Mouse (Mus musculus): ENCODE results near the gene Mrpl42. TPM values are rescaled to one million over a fixed set of nuclear protein-coding genes. Genes with fewer than 3 reads are reported as not detected.

The Mrpl42 gene
- polyA plus RNA-seq, 1 experiment from 2014 or later: 311 TPM

DNA sequence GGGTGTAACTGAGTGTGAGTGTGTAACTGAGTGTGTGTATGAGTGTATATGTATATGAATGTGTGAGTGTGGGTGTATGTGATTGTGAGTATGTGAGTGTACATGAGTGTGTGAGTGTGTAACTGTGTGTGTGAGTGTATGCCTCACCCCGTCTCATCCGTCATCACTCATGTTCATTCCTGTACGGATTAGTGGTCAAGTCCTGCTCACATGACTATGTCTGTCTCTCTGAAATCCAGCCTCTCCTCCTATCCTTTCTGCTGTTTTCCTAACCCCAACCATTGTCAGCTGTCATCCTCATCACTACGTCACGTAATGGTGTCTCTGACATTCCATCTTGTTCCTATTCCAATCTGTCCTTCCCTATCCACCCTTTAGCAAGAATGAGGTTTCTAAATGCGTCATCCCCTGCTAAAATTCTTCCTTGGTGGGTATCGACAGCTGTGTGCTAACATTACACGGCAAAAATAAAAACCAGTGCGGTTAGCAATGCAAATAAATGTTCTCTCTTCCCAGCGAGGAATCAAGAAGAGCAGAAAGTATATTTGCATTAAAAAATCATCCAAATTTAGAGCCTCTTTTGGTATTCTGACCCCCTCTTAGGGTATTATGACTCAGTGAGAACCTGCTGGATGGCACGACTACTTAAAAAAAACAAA is 29.7 kb downstream of the Mrpl42 start:
- WGBS: 90% methylated on average over 11 of the region's 11 CpGs
- H3K9me3 ChIP-seq: no peaks in the 10 kb centered on the region
- no peak overlapping the region for H3K9ac ChIP-seq
- H3K27me3 ChIP-seq: no peaks in the 10 kb centered on the region
- no peak overlapping the region for H3K4me2 ChIP-seq (replicated peaks)
- H3K36me3 ChIP-seq: no peaks in the 10 kb centered on the region
- H3K4me3 ChIP-seq: no peak overlapping the region
- H3K4me1 ChIP-seq: no peaks in the 10 kb centered on the region
- no peak for ATAC-seq (ENCODE audit: low FRiP score, low read depth)
- no peak overlapping the region for H3K27ac ChIP-seq

DNA sequence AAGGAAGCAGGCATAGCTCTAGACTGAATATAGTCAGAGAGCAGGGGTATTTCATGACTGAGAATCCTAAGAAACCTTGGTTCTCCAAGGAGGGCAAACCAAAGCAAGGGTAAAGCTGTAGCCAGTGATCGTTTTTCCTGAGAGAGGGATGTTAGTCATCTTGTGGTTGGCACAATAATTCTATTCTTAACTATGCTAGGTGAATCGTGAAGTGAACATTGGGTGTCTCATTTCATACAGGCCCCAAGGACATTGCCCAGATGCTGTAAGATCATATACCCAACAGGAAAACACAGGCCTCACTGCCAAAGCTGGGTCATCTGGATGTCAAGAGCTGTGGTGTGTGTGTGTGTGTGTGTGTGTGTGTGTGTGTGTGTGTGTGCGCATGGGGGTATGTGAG is 30.6 kb downstream of the Mrpl42 start:
- H3K9me3 ChIP-seq: no peaks in the 10 kb centered on the region
- H3K4me2 ChIP-seq (replicated peaks): no peak overlapping the region
- H3K27me3 ChIP-seq: no peaks in the 10 kb centered on the region
- no peak for ATAC-seq (ENCODE audit: low FRiP score, low read depth)
- no peaks in the 10 kb centered on the region for H3K4me1 ChIP-seq
- H3K36me3 ChIP-seq: no peaks in the 10 kb centered on the region
- H3K4me3 ChIP-seq: no peak overlapping the region
- 68% methylated on average over 3 of the region's 3 CpGs for WGBS
- H3K27ac ChIP-seq: no peak overlapping the region
- H3K9ac ChIP-seq: no peak overlapping the region

DNA sequence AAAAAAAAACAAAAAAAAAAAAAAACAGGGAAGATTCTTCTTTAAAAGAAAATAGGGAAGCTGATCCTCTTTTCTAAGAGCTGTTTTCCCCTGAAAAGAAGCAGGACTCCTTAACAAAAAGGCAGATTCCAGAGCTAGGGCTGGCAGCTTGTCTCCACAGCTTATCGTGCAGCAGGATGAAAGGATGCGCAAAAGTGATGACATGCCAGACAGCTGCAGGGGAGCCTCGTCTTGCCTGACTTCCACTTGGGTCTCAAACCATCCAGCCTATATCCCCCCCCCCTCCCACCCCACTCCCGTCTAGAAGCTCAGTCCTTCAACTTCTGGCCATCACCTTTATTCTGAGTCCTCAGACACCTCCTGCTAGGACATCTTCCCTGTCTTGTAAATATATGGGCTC is 32.8 kb downstream of the Mrpl42 start:
- H3K9me3 ChIP-seq: no peaks in the 10 kb centered on the region
- H3K4me3 ChIP-seq: no peak overlapping the region
- WGBS: 53% methylated on average over 4 of the region's 4 CpGs
- no peaks in the 10 kb centered on the region for H3K36me3 ChIP-seq
- H3K4me1 ChIP-seq: no peaks in the 10 kb centered on the region
- no peak overlapping the region for H3K9ac ChIP-seq
- H3K4me2 ChIP-seq (replicated peaks): no peak overlapping the region
- H3K27ac ChIP-seq: no peak overlapping the region
- no peaks in the 10 kb centered on the region for H3K27me3 ChIP-seq
- no peak for ATAC-seq (ENCODE audit: low FRiP score, low read depth)

- Histone ChIP-seq H3K9me3 (no peaks in the 10 kb centered on the region), H3K4me3 (no peak overlapping the region), H3K9ac (no peak overlapping the region), H3K27ac (no peak overlapping the region), H3K4me1 (no peaks in the 10 kb centered on the region), H3K27me3 (no peaks in the 10 kb centered on the region), H3K36me3 (no peaks in the 10 kb centered on the region), H3K4me2 (replicated peaks) (no peak overlapping the region)
- WGBS: 43% methylated on average over 4 of the region's 4 CpGs
- ATAC-seq (ENCODE audit: low FRiP score, low read depth): no peak
Observed at GRCm38 (mm10) chr10:95465485-95465896, 36.2 kb downstream of the Mrpl42 start.

GRCm38 (mm10) chr10:95464527-95464926 is 37.2 kb downstream of the Mrpl42 start:
- Histone ChIP-seq H3K4me2 (replicated peaks) (no peak overlapping the region), H3K4me1 (no peaks in the 10 kb centered on the region), H3K27me3 (no peaks in the 10 kb centered on the region), H3K27ac (no peak overlapping the region), H3K9me3 (no peaks in the 10 kb centered on the region), H3K36me3 (no peaks in the 10 kb centered on the region), H3K9ac (no peak overlapping the region), H3K4me3 (no peak overlapping the region)
- no peak for ATAC-seq (ENCODE audit: low FRiP score, low read depth)
- 44% methylated on average over 6 of the region's 6 CpGs for WGBS

DNA sequence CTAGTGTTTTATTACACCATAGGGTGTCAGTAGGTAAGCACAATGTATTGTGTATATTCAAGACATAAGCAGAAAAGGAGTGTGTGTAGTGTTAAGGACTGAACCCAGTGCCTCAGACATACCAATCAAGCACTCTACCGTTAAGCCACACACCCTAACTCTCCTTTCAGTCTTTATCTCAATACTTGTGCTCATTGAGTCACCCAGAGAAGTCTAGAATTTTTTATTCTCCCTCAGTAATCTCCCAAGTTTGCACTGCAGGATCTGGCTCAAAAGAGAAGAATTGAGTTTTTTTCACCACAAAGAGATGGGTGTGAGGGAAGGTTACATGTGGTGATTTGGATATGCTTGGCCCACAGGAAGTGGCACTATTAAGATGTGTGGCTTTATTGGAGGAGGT is 39.5 kb downstream of the Mrpl42 start:
- Histone ChIP-seq H3K4me1 (no peaks in the 10 kb centered on the region), H3K27me3 (no peaks in the 10 kb centered on the region), H3K9ac (no peak overlapping the region), H3K27ac (no peak overlapping the region), H3K4me3 (no peak overlapping the region), H3K9me3 (no peaks in the 10 kb centered on the region), H3K4me2 (replicated peaks) (no peak overlapping the region), H3K36me3 (no peaks in the 10 kb centered on the region)
- no peak for ATAC-seq (ENCODE audit: low FRiP score, low read depth)
- 67% methylated on average over 1 of the region's 1 CpGs for WGBS

- Histone ChIP-seq H3K27ac (no peak overlapping the region), H3K9ac (no peak overlapping the region), H3K9me3 (no peaks in the 10 kb centered on the region), H3K36me3 (no peaks in the 10 kb centered on the region), H3K4me1 (no peaks in the 10 kb centered on the region), H3K27me3 (no peaks in the 10 kb centered on the region), H3K4me2 (replicated peaks) (no peak overlapping the region), H3K4me3 (no peak overlapping the region)
- 71% methylated on average over 4 of the region's 4 CpGs for WGBS
- ATAC-seq (ENCODE audit: low FRiP score, low read depth): no peak
Observed at GRCm38 (mm10) chr10:95461053-95461553, 40.6 kb downstream of the Mrpl42 start.

DNA sequence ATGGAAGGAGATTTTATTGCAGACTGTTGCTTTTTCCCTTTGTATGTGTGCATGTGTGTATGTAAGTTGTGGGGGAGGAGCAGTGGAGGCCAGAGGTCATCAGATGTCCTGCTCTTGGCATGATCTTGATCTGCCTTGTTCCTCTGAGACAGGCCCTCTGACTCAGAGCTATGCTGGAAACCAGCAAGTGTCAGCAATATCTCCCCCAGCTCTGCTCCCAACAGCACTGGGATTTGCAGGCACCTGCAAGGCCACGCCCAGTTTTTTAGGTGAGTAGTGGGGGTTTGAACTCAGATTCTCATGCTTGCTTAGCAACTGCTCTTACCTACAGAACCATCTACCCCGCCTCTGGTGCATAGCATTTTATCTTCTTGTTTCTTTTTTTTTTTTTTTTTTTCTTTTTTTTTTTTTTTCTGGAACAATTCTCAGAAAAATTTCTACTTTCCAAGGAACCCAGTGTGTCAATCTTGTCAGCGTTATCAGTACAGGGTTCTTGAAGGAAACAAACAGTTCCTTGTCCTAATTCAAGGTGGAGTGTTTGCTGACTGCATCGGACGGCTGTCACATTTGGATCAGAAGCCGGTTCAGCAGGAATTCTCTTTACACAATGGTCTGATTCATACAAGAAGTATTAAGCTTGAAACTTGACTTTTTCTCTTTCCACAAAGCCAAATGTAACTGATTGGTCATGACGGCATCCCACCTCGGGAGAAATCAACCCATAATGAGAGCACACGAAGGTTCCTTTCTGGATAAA is 43.5 kb downstream of the Mrpl42 start:
- Histone ChIP-seq H3K27ac (no peak overlapping the region), H3K4me1 (no peaks in the 10 kb centered on the region), H3K36me3 (no peaks in the 10 kb centered on the region), H3K27me3 (no peaks in the 10 kb centered on the region), H3K4me2 (replicated peaks) (no peak overlapping the region), H3K9ac (no peak overlapping the region), H3K4me3 (no peak overlapping the region), H3K9me3 (no peaks in the 10 kb centered on the region)
- 82% methylated on average over 9 of the region's 9 CpGs for WGBS
- ATAC-seq (ENCODE audit: low FRiP score, low read depth): no peak

DNA sequence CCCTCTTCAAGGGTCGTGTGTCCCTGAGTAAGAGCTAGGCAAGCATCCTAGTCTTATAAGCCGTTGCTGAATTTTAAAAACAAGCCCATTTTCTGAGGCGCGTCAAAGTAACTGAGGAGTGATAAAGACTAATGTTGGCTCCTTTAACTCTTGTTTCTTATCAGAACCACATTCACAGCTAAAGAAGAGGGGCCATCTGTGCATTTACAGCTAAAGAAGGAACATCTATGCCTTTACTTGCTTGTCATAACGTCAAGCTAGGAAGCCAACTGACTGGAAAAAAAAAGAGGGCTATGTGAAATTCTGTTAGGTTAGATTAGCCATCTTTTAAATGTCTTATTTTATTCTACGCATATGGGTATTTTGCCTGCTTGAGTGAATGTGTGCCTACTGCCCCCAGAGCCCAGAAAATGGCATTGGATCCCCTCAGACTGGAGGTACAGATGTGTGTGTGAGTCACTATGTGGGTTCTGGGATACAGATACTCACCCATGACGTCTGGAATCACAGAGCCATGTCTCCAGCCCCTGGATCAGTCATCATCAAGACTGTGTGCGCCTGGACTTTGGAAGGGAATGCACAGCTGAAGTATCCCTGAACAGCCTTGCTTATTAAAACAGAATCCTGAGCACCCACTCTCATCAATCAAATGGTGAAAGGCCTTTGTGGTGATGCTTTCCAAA is 44.2 kb downstream of the Mrpl42 start:
- no peaks in the 10 kb centered on the region for H3K27me3 ChIP-seq
- H3K9me3 ChIP-seq: no peaks in the 10 kb centered on the region
- H3K4me2 ChIP-seq (replicated peaks): no peak overlapping the region
- no peaks in the 10 kb centered on the region for H3K4me1 ChIP-seq
- no peak overlapping the region for H3K27ac ChIP-seq
- H3K4me3 ChIP-seq: no peak overlapping the region
- no peaks in the 10 kb centered on the region for H3K36me3 ChIP-seq
- WGBS: 84% methylated on average over 8 of the region's 8 CpGs
- no peak overlapping the region for H3K9ac ChIP-seq
- ATAC-seq (ENCODE audit: low FRiP score, low read depth): no peak

DNA sequence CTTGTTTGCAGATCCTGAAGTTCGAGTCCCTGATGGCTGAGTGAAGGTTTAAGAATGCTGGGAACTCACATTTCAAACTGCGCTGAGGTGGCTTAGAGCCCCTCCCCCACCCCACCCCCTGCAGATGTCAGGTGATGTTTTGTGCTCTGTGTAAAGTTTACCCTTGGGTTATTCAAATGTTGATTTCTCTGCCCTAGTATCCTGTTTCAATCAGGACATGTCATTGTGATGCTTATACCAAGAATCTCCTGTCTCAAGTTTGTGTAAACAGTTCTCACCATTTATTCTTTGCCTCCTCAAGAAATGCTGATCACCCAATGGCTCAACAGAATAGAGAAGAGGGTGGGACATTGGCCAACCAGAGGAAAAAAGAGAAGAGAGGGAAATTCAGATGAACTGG is 45.6 kb downstream of the Mrpl42 start:
- 54% methylated on average over 2 of the region's 2 CpGs for WGBS
- Histone ChIP-seq H3K27ac (no peak overlapping the region), H3K4me1 (no peaks in the 10 kb centered on the region), H3K36me3 (no peaks in the 10 kb centered on the region), H3K9ac (no peak overlapping the region), H3K27me3 (no peaks in the 10 kb centered on the region), H3K4me2 (replicated peaks) (no peak overlapping the region), H3K4me3 (no peak overlapping the region), H3K9me3 (no peaks in the 10 kb centered on the region)
- no peak for ATAC-seq (ENCODE audit: low FRiP score, low read depth)

- ATAC-seq (ENCODE audit: low FRiP score, low read depth): no peak
- no peak overlapping the region for H3K27ac ChIP-seq
- no peaks in the 10 kb centered on the region for H3K4me1 ChIP-seq
- H3K27me3 ChIP-seq: no peaks in the 10 kb centered on the region
- no peaks in the 10 kb centered on the region for H3K9me3 ChIP-seq
- H3K36me3 ChIP-seq: no peaks in the 10 kb centered on the region
- H3K4me3 ChIP-seq: no peak overlapping the region
- 82% methylated on average over 5 of the region's 5 CpGs for WGBS
- H3K9ac ChIP-seq: no peak overlapping the region
- H3K4me2 ChIP-seq (replicated peaks): no peak overlapping the region
Observed at GRCm38 (mm10) chr10:95453282-95453681, 48.5 kb downstream of the Mrpl42 start.

DNA sequence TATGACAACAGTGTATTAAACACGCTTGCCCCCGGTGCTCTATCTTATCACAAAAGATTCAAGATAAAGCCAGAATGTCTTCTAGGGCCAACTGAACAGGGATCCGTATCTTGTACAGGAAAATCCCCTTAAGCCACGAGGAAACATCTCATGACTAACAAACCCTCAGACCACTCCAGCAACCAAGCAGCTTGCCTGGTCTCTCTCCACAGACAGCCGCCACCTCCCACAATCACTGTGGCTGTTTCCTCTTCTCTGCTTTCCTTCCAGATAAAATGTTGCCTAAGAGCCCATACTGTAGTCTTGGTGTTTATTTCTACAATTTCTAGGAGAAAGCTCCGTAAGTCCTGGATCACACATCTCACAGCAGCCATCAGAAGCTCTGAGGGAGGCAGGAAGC is 52.7 kb downstream of the Mrpl42 start:
- no peak overlapping the region for H3K4me2 ChIP-seq (replicated peaks)
- no peaks in the 10 kb centered on the region for H3K9me3 ChIP-seq
- no peak for ATAC-seq (ENCODE audit: low FRiP score, low read depth)
- no peaks in the 10 kb centered on the region for H3K36me3 ChIP-seq
- WGBS: 89% methylated on average over 6 of the region's 6 CpGs
- H3K27ac ChIP-seq: no peak overlapping the region
- no peaks in the 10 kb centered on the region for H3K4me1 ChIP-seq
- no peak overlapping the region for H3K4me3 ChIP-seq
- H3K9ac ChIP-seq: no peak overlapping the region
- H3K27me3 ChIP-seq: no peaks in the 10 kb centered on the region
